Mouse (Mus musculus): Measurements from ENCODE around the gene Rnf115.
"Not testable (repeated sequence)": the region's sequence is repeated elsewhere in the genome, so short reads cannot be mapped to it uniquely, and the experiment has no call there.

Rnf115 gene

GRCm38 (mm10) chr3:96707903-96708683, 19.4 kb upstream of the Rnf115 start, which contains the start of gene Nudt17:
Gene Nudt17, minus strand, starts transcription at chr3:96708562.
- DNase-seq (ENCODE audit: extremely low spot score, low spot score): peak; percentile 84

GRCm38 (mm10) chr3:96708684-96709064, 18.8 kb upstream of the Rnf115 start:
- no peak for DNase-seq (ENCODE audit: extremely low spot score, low spot score)

GRCm38 (mm10) chr3:96714286-96714685, 13.2 kb upstream of the Rnf115 start:
- no peak for DNase-seq (ENCODE audit: extremely low spot score, low spot score)

- DNase-seq (ENCODE audit: extremely low spot score, low spot score): no peak
Measured at GRCm38 (mm10) chr3:96715854-96716253, 11.6 kb upstream of the Rnf115 start.

GRCm38 (mm10) chr3:96719173-96719572, 8.3 kb upstream of the Rnf115 start:
- DNase-seq (ENCODE audit: extremely low spot score, low spot score): no peak

GRCm38 (mm10) chr3:96727828-96728633, 567 bp downstream of the Rnf115 start:
- DNase-seq (ENCODE audit: extremely low spot score, low spot score): no peak

- no peak for DNase-seq (ENCODE audit: extremely low spot score, low spot score)
Measured at GRCm38 (mm10) chr3:96728634-96729402, 1.4 kb downstream of the Rnf115 start.

- DNase-seq (ENCODE audit: extremely low spot score, low spot score): no peak
Measured at GRCm38 (mm10) chr3:96729403-96729784, 1.9 kb downstream of the Rnf115 start.

GRCm38 (mm10) chr3:96730785-96731184, 3.3 kb downstream of the Rnf115 start:
- no peak for DNase-seq (ENCODE audit: extremely low spot score, low spot score)

GRCm38 (mm10) chr3:96733984-96734383, 6.5 kb downstream of the Rnf115 start:
- no peak for DNase-seq (ENCODE audit: extremely low spot score, low spot score)

GRCm38 (mm10) chr3:96735200-96735599, 7.7 kb downstream of the Rnf115 start:
- no peak for DNase-seq (ENCODE audit: extremely low spot score, low spot score)

GRCm38 (mm10) chr3:96737013-96737740, 9.7 kb downstream of the Rnf115 start:
- no peak for DNase-seq (ENCODE audit: extremely low spot score, low spot score)

GRCm38 (mm10) chr3:96737995-96738394, 10.5 kb downstream of the Rnf115 start:
- DNase-seq (ENCODE audit: extremely low spot score, low spot score): no peak

GRCm38 (mm10) chr3:96740279-96740678, 12.8 kb downstream of the Rnf115 start:
- not testable (repeated sequence) for DNase-seq (ENCODE audit: extremely low spot score, low spot score)

- DNase-seq (ENCODE audit: extremely low spot score, low spot score): no peak
Measured at GRCm38 (mm10) chr3:96744348-96744747, 16.9 kb downstream of the Rnf115 start.

- DNase-seq (ENCODE audit: extremely low spot score, low spot score): no peak
Measured at GRCm38 (mm10) chr3:96746829-96747228, 19.4 kb downstream of the Rnf115 start.

GRCm38 (mm10) chr3:96755935-96756334, 28.5 kb downstream of the Rnf115 start:
- DNase-seq (ENCODE audit: extremely low spot score, low spot score): no peak

GRCm38 (mm10) chr3:96757691-96758090, 30.2 kb downstream of the Rnf115 start:
- no peak for DNase-seq (ENCODE audit: extremely low spot score, low spot score)

GRCm38 (mm10) chr3:96759695-96760094, 32.2 kb downstream of the Rnf115 start:
- no peak for DNase-seq (ENCODE audit: extremely low spot score, low spot score)

- DNase-seq (ENCODE audit: extremely low spot score, low spot score): no peak
Measured at GRCm38 (mm10) chr3:96764528-96764927, 37.1 kb downstream of the Rnf115 start.

GRCm38 (mm10) chr3:96769971-96770370, 42.5 kb downstream of the Rnf115 start:
- no peak for DNase-seq (ENCODE audit: extremely low spot score, low spot score)

All from neural tube, embryonic 10.5 days (tissue).